Mouse (Mus musculus) granulocyte monocyte progenitor cell, adult 5-6 weeks (primary cell): Measurements from ENCODE around the gene Erich4. TPM values are rescaled to one million over a fixed set of nuclear protein-coding genes. Genes with fewer than 3 reads are reported as not detected.
A peak's percentile ranks its signal among the peaks of the same experiment; 100 is the strongest.
"Not testable (repeated sequence)": the region's sequence is repeated elsewhere in the genome, so short reads cannot be mapped to it uniquely, and the experiment has no call there.

Source experiments
- ATAC-seq: replicated peaks from 2 replicates; pipeline ENCODE4 v1.8.0; 2016; ENCODE audit warnings: mild to moderate bottlenecking, moderate TSS enrichment, inconsistent platforms; ENCODE audit not compliant: poor library complexity, severe bottlenecking
- total RNA-seq, 2 experiments: library from RNA; stranded (forward) in 1 of 2; stranded (reverse) in 1 of 2; fragments of 200-712, 200-1000 nt in 1 of 2; fragments of >200 nt in 1 of 2; fragmentation: Nextera tagmentation in 1 of 2; gene quantifications; 2 replicates each; pipeline ENCODE4 v1.2.3; 2014 to 2017

Gene Erich4
- total RNA-seq, 2 experiments from 2014 or later = not detected

- ATAC-seq = no peak
Measured at GRCm38 (mm10) chr7:25585351-25586204, 30.1 kb downstream of the Erich4 start.

GRCm38 (mm10) chr7:25584651-25585050 is 31.0 kb downstream of the Erich4 start:
- no peak for ATAC-seq

GRCm38 (mm10) chr7:25582301-25582810 is 33.3 kb downstream of the Erich4 start:
- ATAC-seq = no peak

- peak; percentile 52 for ATAC-seq
Measured at GRCm38 (mm10) chr7:25579441-25579840, 36.3 kb downstream of the Erich4 start.

- ATAC-seq = peak; percentile 99
Measured at GRCm38 (mm10) chr7:25576793-25577437, 38.8 kb downstream of the Erich4 start.

- ATAC-seq = 0 out of 2 replicates have a peak, but pooled peaks have one; percentile 8
Measured at GRCm38 (mm10) chr7:25576308-25576707, 39.4 kb downstream of the Erich4 start.

GRCm38 (mm10) chr7:25575870-25576269 is 39.8 kb downstream of the Erich4 start:
- no peak for ATAC-seq

- no peak for ATAC-seq
Measured at GRCm38 (mm10) chr7:25575105-25575504, 40.6 kb downstream of the Erich4 start.

- ATAC-seq = not testable (repeated sequence)
Measured at GRCm38 (mm10) chr7:25573806-25574205, 41.9 kb downstream of the Erich4 start.

- ATAC-seq = no peak
Measured at GRCm38 (mm10) chr7:25568721-25569120, 47.0 kb downstream of the Erich4 start.

Other genes starting within 250 kb of the Erich4 start
- not detected in 2 replicates for gene Cnfn, start 246.2 kb downstream of the Erich4 start, total RNA-seq (2014; fragmentation: Nextera tagmentation)
- gene Cnfn, start 246.2 kb downstream of the Erich4 start, total RNA-seq (2017) = not detected in 2 replicates
- gene Lipe, start 217.2 kb downstream of the Erich4 start, total RNA-seq (2014; fragmentation: Nextera tagmentation) = 10.7 and 27.1 TPM in 2 replicates
- 6.1 and 6.2 TPM in 2 replicates for gene Lipe, start 217.2 kb downstream of the Erich4 start, total RNA-seq (2017)
- not detected in 2 replicates for gene Cxcl17, start 203.0 kb downstream of the Erich4 start, total RNA-seq (2014; fragmentation: Nextera tagmentation)
- gene Cxcl17, start 203.0 kb downstream of the Erich4 start, total RNA-seq (2017) = not detected in 2 replicates
- gene Ceacam1, start 138.3 kb downstream of the Erich4 start, total RNA-seq (2014; fragmentation: Nextera tagmentation) = 30.3 and 43.8 TPM in 2 replicates
- 15.8 and 18.5 TPM in 2 replicates for gene Ceacam1, start 138.3 kb downstream of the Erich4 start, total RNA-seq (2017)
- not detected in 2 replicates for gene Ceacam2, start 76.0 kb downstream of the Erich4 start, total RNA-seq (2014; fragmentation: Nextera tagmentation)
- not detected in 2 replicates for gene Ceacam2, start 76.0 kb downstream of the Erich4 start, total RNA-seq (2017)
- 36.0 and 41.9 TPM in 2 replicates for gene Dmac2, start 3.5 kb upstream of the Erich4 start, total RNA-seq (2014; fragmentation: Nextera tagmentation)
- gene Dmac2, start 3.5 kb upstream of the Erich4 start, total RNA-seq (2017) = 35.6 and 39.0 TPM in 2 replicates
- 18.7 and 26.1 TPM in 2 replicates for gene B3gnt8, start 10.8 kb upstream of the Erich4 start, total RNA-seq (2014; fragmentation: Nextera tagmentation)
- 14.6 and 22.9 TPM in 2 replicates for gene B3gnt8, start 10.8 kb upstream of the Erich4 start, total RNA-seq (2017)
- 42.3 and 76.3 TPM in 2 replicates for gene Bckdha, start 43.1 kb upstream of the Erich4 start, total RNA-seq (2014; fragmentation: Nextera tagmentation)
- gene Bckdha, start 43.1 kb upstream of the Erich4 start, total RNA-seq (2017) = 59.8 and 64.6 TPM in 2 replicates
- gene Exosc5, start 43.3 kb upstream of the Erich4 start, total RNA-seq (2014; fragmentation: Nextera tagmentation) = 84.1 and 154 TPM in 2 replicates
- 73.1 and 81.3 TPM in 2 replicates for gene Exosc5, start 43.3 kb upstream of the Erich4 start, total RNA-seq (2017)
- 0.75 and 1.5 TPM in 2 replicates for gene Tmem91, start 59.3 kb upstream of the Erich4 start, total RNA-seq (2014; fragmentation: Nextera tagmentation)
- not detected in 2 replicates for gene Tmem91, start 59.3 kb upstream of the Erich4 start, total RNA-seq (2017)
- gene B9d2, start 64.9 kb upstream of the Erich4 start, total RNA-seq (2014; fragmentation: Nextera tagmentation) = 49.7 and 53.8 TPM in 2 replicates
- 31.0 and 49.9 TPM in 2 replicates for gene B9d2, start 64.9 kb upstream of the Erich4 start, total RNA-seq (2017)
- gene Tgfb1, start 71.1 kb upstream of the Erich4 start, total RNA-seq (2014; fragmentation: Nextera tagmentation) = 261 and 291 TPM in 2 replicates
- 26.4 and 34.3 TPM in 2 replicates for gene Tgfb1, start 71.1 kb upstream of the Erich4 start, total RNA-seq (2017)
- 35.6 and 51.7 TPM in 2 replicates for gene Ccdc97, start 103.2 kb upstream of the Erich4 start, total RNA-seq (2014; fragmentation: Nextera tagmentation)
- gene Ccdc97, start 103.2 kb upstream of the Erich4 start, total RNA-seq (2017) = 8.9 and 14.8 TPM in 2 replicates
- gene Hnrnpul1, start 138.9 kb upstream of the Erich4 start, total RNA-seq (2014; fragmentation: Nextera tagmentation) = 146 and 152 TPM in 2 replicates
- 146 and 175 TPM in 2 replicates for gene Hnrnpul1, start 138.9 kb upstream of the Erich4 start, total RNA-seq (2017)
- gene Axl, start 172.8 kb upstream of the Erich4 start, total RNA-seq (2014; fragmentation: Nextera tagmentation) = 1.0 and 4.0 TPM in 2 replicates
- 0.43 and 5.5 TPM in 2 replicates for gene Axl, start 172.8 kb upstream of the Erich4 start, total RNA-seq (2017)
- not detected in 2 replicates for gene Cyp2s1, start 201.0 kb upstream of the Erich4 start, total RNA-seq (2014; fragmentation: Nextera tagmentation)
- gene Cyp2s1, start 201.0 kb upstream of the Erich4 start, total RNA-seq (2017) = not detected in 2 replicates